In genomic region chr5:33657251-33657786, GRCm38 (mm10) we compare ENCODE assay signal across 8 mouse cellular contexts. TPM values are rescaled to one million over a fixed set of nuclear protein-coding genes. Genes with fewer than 3 reads are reported as not detected.
A peak's percentile ranks its signal among the peaks of the same experiment; 100 is the strongest.
DNase-seq lines count a peak whose midpoint lies in the region; ATAC-seq and TF ChIP-seq lines count a peak whose summit lies in the region.

No protein-coding gene starts in this region.

- under 1% methylated on average over 32 of the region's 32 CpGs for WGBS in cerebellum, adult 2 months
- under 1% methylated on average over 32 of the region's 32 CpGs for WGBS in intestine, embryonic 15.5 days
- WGBS in midbrain, embryonic 15.5 days = under 1% methylated on average over 32 of the region's 32 CpGs

- no peak for TF ChIP-seq POLR2A in cerebellum, adult 2 months (IDR thresholded peaks at IDR 0.05; ENCODE audit: borderline replicate concordance, insufficient read depth, low read length)

- H3K9me3 ChIP-seq in intestine, embryonic 15.5 days = no peaks in the 10 kb centered on the region
- no peaks in the 10 kb centered on the region for H3K9me3 ChIP-seq in midbrain, embryonic 15.5 days

- peak; percentile 57 for ATAC-seq in intestine, embryonic 15.5 days
- ATAC-seq in midbrain, embryonic 15.5 days (replicated peaks) = peak; percentile 43

- peaks cover 8% of the 10 kb centered on the region; the same call in 1 of the 2 replicates for H3K36me3 ChIP-seq in intestine, embryonic 15.5 days
- H3K36me3 ChIP-seq in midbrain, embryonic 15.5 days (replicated peaks) = 0 out of 2 replicates have a peak, but pooled peaks cover 3% of the 10 kb centered on the region

- peak overlapping the region; percentile 78 for H3K27ac ChIP-seq in cerebellum, adult 2 months (ENCODE audit: insufficient read depth, low read length)
- peak overlapping the region; percentile 85 for H3K27ac ChIP-seq in intestine, embryonic 15.5 days
- H3K27ac ChIP-seq in midbrain, embryonic 15.5 days = peak overlapping the region; percentile 93

- H3K4me1 ChIP-seq in cerebellum, adult 2 months (ENCODE audit: control insufficient read depth, insufficient read depth, low read length) = peaks cover 8% of the 10 kb centered on the region
- H3K4me1 ChIP-seq in intestine, embryonic 15.5 days (replicated peaks) = peaks cover 26% of the 10 kb centered on the region
- H3K4me1 ChIP-seq in midbrain, embryonic 15.5 days = peaks cover 35% of the 10 kb centered on the region

- DNase-seq in cerebellum, adult 2 months = no peak
- no peak for DNase-seq in cerebellum, adult 8-10 months
- peak; percentile 82 for DNase-seq in thymus, postnatal 14 days
- no peak for DNase-seq in thymus, postnatal 36 days
- DNase-seq in thymus, postnatal 25 days = no peak
- no peak for DNase-seq in urinary bladder, postnatal 10 days (ENCODE audit: low spot score)

- peak overlapping the region; percentile 96 for H3K4me3 ChIP-seq in cerebellum, adult 2 months (replicated peaks; ENCODE audit: insufficient read depth, low read depth, low read length)
- peak overlapping the region; percentile 76 for H3K4me3 ChIP-seq in intestine, embryonic 15.5 days (replicated peaks)
- peak overlapping the region; percentile 71 for H3K4me3 ChIP-seq in midbrain, embryonic 15.5 days

- H3K4me2 ChIP-seq in intestine, embryonic 15.5 days (replicated peaks) = peak overlapping the region; percentile 75
- peak overlapping the region; percentile 76 for H3K4me2 ChIP-seq in midbrain, embryonic 15.5 days

- H3K9ac ChIP-seq in intestine, embryonic 15.5 days = peak overlapping the region; percentile 61
- H3K9ac ChIP-seq in midbrain, embryonic 15.5 days = peak overlapping the region; percentile 67

- no peaks in the 10 kb centered on the region for H3K27me3 ChIP-seq in cerebellum, adult 2 months (ENCODE audit: control insufficient read depth, insufficient read depth, low read length)
- H3K27me3 ChIP-seq in intestine, embryonic 15.5 days (replicated peaks) = no peaks in the 10 kb centered on the region
- H3K27me3 ChIP-seq in midbrain, embryonic 15.5 days (replicated peaks) = no peaks in the 10 kb centered on the region

- TF ChIP-seq CTCF in cerebellum, adult 2 months (IDR thresholded peaks at IDR 0.05; ENCODE audit: borderline replicate concordance, insufficient read depth, low read depth, low read length) = no peak

RNA-seq across cellular contexts. Expression of gene Tacc3, which starts 0.6 kb away (rescaled TPM):
- polyA plus RNA-seq in cerebellum, adult 2 months (2012; rRNA removed) = 9.2 and 9.8 TPM in 2 replicates
- 148 and 172 TPM in 2 replicates for polyA plus RNA-seq in intestine, embryonic 15.5 days (2015; fragmentation: Nextera tagmentation; extraction: Ambion mirVana)
- polyA plus RNA-seq in midbrain, embryonic 15.5 days (2015; fragmentation: Nextera tagmentation; extraction: Ambion mirVana) = 27.9 and 32.2 TPM in 2 replicates

RNA-seq across cellular contexts. Expression of gene Tmem129, which starts 0.9 kb away (rescaled TPM):
- 50.1 and 50.2 TPM in 2 replicates for polyA plus RNA-seq in cerebellum, adult 2 months (2012; rRNA removed)
- polyA plus RNA-seq in intestine, embryonic 15.5 days (2015; fragmentation: Nextera tagmentation; extraction: Ambion mirVana) = 31.8 and 33.1 TPM in 2 replicates
- 31.1 and 32.0 TPM in 2 replicates for polyA plus RNA-seq in midbrain, embryonic 15.5 days (2015; fragmentation: Nextera tagmentation; extraction: Ambion mirVana)

RNA-seq across cellular contexts. Expression of gene Slbp, which starts 4.9 kb away (rescaled TPM):
- polyA plus RNA-seq in cerebellum, adult 2 months (2012; rRNA removed) = 39.4 and 41.8 TPM in 2 replicates
- polyA plus RNA-seq in intestine, embryonic 15.5 days (2015; fragmentation: Nextera tagmentation; extraction: Ambion mirVana) = 196 and 228 TPM in 2 replicates
- polyA plus RNA-seq in midbrain, embryonic 15.5 days (2015; fragmentation: Nextera tagmentation; extraction: Ambion mirVana) = 109 and 110 TPM in 2 replicates

RNA-seq across cellular contexts. Expression of gene Gm9903, which starts 27.6 kb away (rescaled TPM):
- 0.93 and 1.1 TPM in 2 replicates for polyA plus RNA-seq in cerebellum, adult 2 months (2012; rRNA removed)
- polyA plus RNA-seq in intestine, embryonic 15.5 days (2015; fragmentation: Nextera tagmentation; extraction: Ambion mirVana) = 0.26 and 0.30 TPM in 2 replicates
- polyA plus RNA-seq in midbrain, embryonic 15.5 days (2015; fragmentation: Nextera tagmentation; extraction: Ambion mirVana) = 0.47 and 0.77 TPM in 2 replicates

RNA-seq across cellular contexts. Expression of gene Fam53a, which starts 27.9 kb away (rescaled TPM):
- 18.0 and 18.5 TPM in 2 replicates for polyA plus RNA-seq in cerebellum, adult 2 months (2012; rRNA removed)
- 51.7 and 52.7 TPM in 2 replicates for polyA plus RNA-seq in intestine, embryonic 15.5 days (2015; fragmentation: Nextera tagmentation; extraction: Ambion mirVana)
- polyA plus RNA-seq in midbrain, embryonic 15.5 days (2015; fragmentation: Nextera tagmentation; extraction: Ambion mirVana) = 31.2 and 31.5 TPM in 2 replicates
